ENCODE assay signal across 9 mouse cellular contexts in the genomic region with DNA sequence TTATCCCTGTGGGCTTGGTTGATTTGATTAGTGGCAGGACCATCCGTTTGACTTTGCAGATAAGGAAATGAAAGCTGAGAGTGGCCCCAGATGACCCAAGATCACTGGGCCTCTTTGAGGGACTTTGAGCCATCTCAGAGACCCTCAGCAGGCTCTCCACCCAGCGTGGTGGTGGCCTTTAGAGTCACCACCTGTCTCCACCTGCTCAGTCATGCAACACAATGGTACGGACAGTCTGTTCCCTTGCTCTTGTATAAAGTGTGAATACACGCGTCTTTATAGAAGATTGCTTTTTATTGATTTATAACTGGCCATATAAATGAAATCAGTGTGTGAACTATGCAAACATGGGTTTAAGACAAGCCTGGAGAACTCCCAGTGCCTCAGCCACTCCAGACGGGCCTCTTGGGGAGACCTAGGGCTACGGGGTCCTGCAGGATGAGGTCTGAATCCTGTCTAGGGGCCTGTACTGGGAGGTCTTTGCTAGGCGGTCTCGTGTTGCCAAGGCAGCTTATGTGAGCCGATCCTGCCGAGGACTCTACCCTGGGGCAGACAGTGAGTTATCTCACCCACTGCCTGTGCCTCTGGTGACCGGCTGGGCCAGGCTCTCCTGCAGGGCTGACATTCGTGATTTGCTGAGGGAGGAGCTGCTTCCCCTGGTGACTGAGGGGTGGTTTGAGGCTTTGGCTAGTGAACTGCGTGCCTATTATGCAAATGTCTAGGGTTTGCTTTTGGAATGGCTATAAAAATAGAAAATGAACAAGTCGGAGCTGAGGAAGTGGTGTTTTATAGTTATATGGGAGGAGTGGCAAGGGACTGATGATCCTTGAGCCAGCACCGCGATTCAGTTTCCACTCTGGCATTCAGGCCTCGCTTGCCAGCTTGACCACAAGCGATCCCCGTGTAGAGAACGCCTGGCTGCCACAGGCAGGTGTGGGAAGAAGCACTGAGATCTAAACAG.
DNase-seq lines count a peak whose midpoint lies in the region; ATAC-seq lines count a peak whose summit lies in the region.
"Had no signal": no experiment of that assay in that cellular context is flagged by ENCODE, and none has a peak within 500 bp of the region (broad histone marks: within the 10 kb centered on the region; RNA-seq: fewer than 3 reads in every experiment).

No protein-coding gene starts in this region.

- peaks cover 28% of the 10 kb centered on the region for H3K4me1 ChIP-seq in intestine, embryonic 14.5 days (replicated peaks; ENCODE audit: control insufficient read depth, insufficient read depth, low read length)

- H3K27ac ChIP-seq in intestine, embryonic 14.5 days (ENCODE audit: low read depth) = peak overlapping the region; percentile 18; the same call in 1 of the 2 replicates

- H3K36me3 ChIP-seq in intestine, embryonic 14.5 days (ENCODE audit: control insufficient read depth, insufficient read depth, low read length) = no peaks in the 10 kb centered on the region

- H3K4me3 ChIP-seq in intestine, embryonic 14.5 days (ENCODE audit: low read depth, low read length) = no peak overlapping the region

- peak; percentile 70 for ATAC-seq in intestine, embryonic 14.5 days (replicated peaks; ENCODE audit: low FRiP score, low TSS enrichment, low read depth)

- intact Hi-C loops in heart, postnatal 25 days (cut with DNase I) = no loop called here

- peak; percentile 58 to 70 for DNase-seq in heart, adult 18-20 months
- no peak for DNase-seq in heart, postnatal 25 days (ENCODE audit: low spot score)
- DNase-seq in embryo, embryonic 11 days = peak; percentile 49
- peak; percentile 76 for DNase-seq in intestine, embryonic 14.5 days (ENCODE audit: low spot score)
- peak; percentile 39 for DNase-seq in neural tube, embryonic 10.5 days (ENCODE audit: extremely low spot score, low spot score)
- no peak for DNase-seq in adrenal gland, postnatal 25 days
- no peak for DNase-seq in layer of hippocampus, adult 8-10 months (ENCODE audit: low spot score in 2 of 2)
- no peak for DNase-seq in layer of hippocampus, adult 11-12 months (ENCODE audit: low spot score)
- DNase-seq: right cerebral cortex, postnatal 25 days had no signal

- WGBS in intestine, embryonic 14.5 days = 41% methylated on average over 21 of the region's 21 CpGs

- H3K4me2 ChIP-seq in intestine, embryonic 14.5 days (ENCODE audit: low read length) = peak overlapping the region; percentile 11; the same call in 1 of the 2 replicates

- no peak overlapping the region for H3K9ac ChIP-seq in intestine, embryonic 14.5 days (ENCODE audit: low read length)

- H3K9me3 ChIP-seq in intestine, embryonic 14.5 days (ENCODE audit: control insufficient read depth, low read length) = no peaks in the 10 kb centered on the region

- H3K27me3 ChIP-seq in intestine, embryonic 14.5 days (replicated peaks; ENCODE audit: control insufficient read depth, insufficient read depth, low read length) = no peaks in the 10 kb centered on the region

Comparison
In these comparisons a context has a peak if more than half of its experiments do, and no peak if none do; other contexts are left out.
1. DNase-seq: peak in heart, adult 18-20 months (2 of 2), embryo, embryonic 11 days (single experiment), intestine, embryonic 14.5 days (single experiment) and neural tube, embryonic 10.5 days (single experiment); none in heart, postnatal 25 days (single experiment), adrenal gland, postnatal 25 days (single experiment), layer of hippocampus, adult 8-10 months (0 of 2) and layer of hippocampus, adult 11-12 months (single experiment).